Mouse (Mus musculus) heart, adult 2 months (tissue): ENCODE measurements around the gene Ltb4r1.

Experiments used
- CTCF ChIP-seq: fragments of 200-600 bp; IDR thresholded peaks from 2 replicates; pipeline ENCODE4 v1.8.1; 2022; ENCODE audit warnings: antibody characterized with exemption, mild to moderate bottlenecking, moderate library complexity
- EP300 ChIP-seq: fragments of 200-500 bp; IDR thresholded peaks from 2 replicates; pipeline ENCODE4 v1.6.1; 2011; ENCODE audit warnings: low read depth, low read length, control low read depth; ENCODE audit not compliant: insufficient read depth
- POLR2A ChIP-seq: fragments of 200-500 bp; IDR thresholded peaks from 2 replicates; pipeline ENCODE4 v1.6.1; 2011; ENCODE audit warnings: mild to moderate bottlenecking, low read depth, low read length, control low read depth; ENCODE audit not compliant: insufficient read depth

DNA sequence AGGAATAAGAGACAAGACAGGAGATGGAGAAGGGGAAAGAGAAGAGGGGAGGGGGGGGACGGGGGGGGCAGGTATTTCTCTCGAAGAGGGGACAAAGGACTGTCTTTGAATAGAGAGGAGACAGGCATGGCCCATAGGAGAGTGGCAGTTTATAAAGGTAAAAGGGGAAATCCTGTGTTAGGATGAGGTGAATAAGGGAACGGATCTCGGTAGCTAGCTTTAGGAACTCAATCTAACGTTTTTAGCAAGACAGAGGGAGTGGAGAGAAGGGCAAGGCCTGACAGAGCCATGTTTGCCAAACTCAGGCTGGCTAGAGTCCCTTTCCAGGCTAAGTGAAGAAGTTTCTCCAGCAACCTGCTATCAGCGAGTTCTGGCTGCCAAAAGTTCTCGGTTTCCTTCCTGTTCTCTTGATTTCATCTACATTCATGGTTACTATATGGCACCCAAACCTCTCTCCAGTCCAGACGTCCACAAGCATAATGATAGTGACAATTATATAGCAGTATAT is 43.3 kb upstream of the Ltb4r1 start:
- no peak for TF ChIP-seq POLR2A
- no peak for TF ChIP-seq CTCF
- TF ChIP-seq EP300, result no peak
